Mouse (Mus musculus) bone marrow macrophage, adult 2 months (primary cell): ENCODE results near the gene Ptpn22.

Experiments
- CTCF ChIP-seq: IDR thresholded peaks from 2 replicates; pipeline ENCODE4 v1.5.1; 2012; ENCODE audit warnings: low read depth, mild to moderate bottlenecking, low read length, moderate library complexity
- POLR2A ChIP-seq: IDR thresholded peaks from 2 replicates; pipeline ENCODE4 v1.6.1; 2012; ENCODE audit warnings: mild to moderate bottlenecking, low read depth, low read length, borderline replicate concordance

- no peak for TF ChIP-seq CTCF
- no peak for TF ChIP-seq POLR2A
These were observed 32.0 kb upstream of the Ptpn22 start for GRCm38 (mm10) chr3:103827548-103827947.
